Mouse (Mus musculus): ENCODE data around the gene Ipcef1.

The Ipcef1 gene

GRCm38 (mm10) chr10:6878276-6878881, 173.9 kb downstream of the Ipcef1 start:
- DNase-seq: no peak

- no peak for DNase-seq
These were observed 178.4 kb downstream of the Ipcef1 start for GRCm38 (mm10) chr10:6873917-6874316.

GRCm38 (mm10) chr10:6871418-6872072, 180.7 kb downstream of the Ipcef1 start:
- peak; percentile 17 for DNase-seq

- DNase-seq: no peak
These were observed 196.5 kb downstream of the Ipcef1 start for GRCm38 (mm10) chr10:6855812-6856211.

GRCm38 (mm10) chr10:6848834-6849233, 203.4 kb downstream of the Ipcef1 start:
- DNase-seq: no peak

- DNase-seq: peak; percentile 26
These were observed 204.0 kb downstream of the Ipcef1 start for GRCm38 (mm10) chr10:6848162-6848754.

- no peak for DNase-seq
These were observed 206.0 kb downstream of the Ipcef1 start for GRCm38 (mm10) chr10:6846283-6846682.

GRCm38 (mm10) chr10:6842225-6842624, 210.1 kb downstream of the Ipcef1 start:
- no peak for DNase-seq
